Mouse (Mus musculus): ENCODE results near the gene Gja5. TPM values are rescaled to one million over a fixed set of nuclear protein-coding genes. Genes with fewer than 3 reads are reported as not detected.

The Gja5 gene
- polyA plus RNA-seq, 1 experiment from 2014 or later = 2.2 TPM

- H3K27me3 ChIP-seq = no peaks in the 10 kb centered on the region
- H3K27ac ChIP-seq (replicated peaks) = no peak overlapping the region
- no peak overlapping the region for H3K9ac ChIP-seq
- no peaks in the 10 kb centered on the region for H3K36me3 ChIP-seq (replicated peaks)
- no peak overlapping the region for H3K4me2 ChIP-seq
- no peaks in the 10 kb centered on the region for H3K9me3 ChIP-seq (replicated peaks)
- H3K4me3 ChIP-seq (replicated peaks) = no peak overlapping the region
- H3K4me1 ChIP-seq (replicated peaks) = no peaks in the 10 kb centered on the region
- no peak for ATAC-seq (ENCODE audit: insufficient read depth)
- WGBS (ENCODE audit: insufficient replicate concordance) = 46% methylated on average over 1 of the region's 1 CpGs
Measured at GRCm38 (mm10) chr3:97104696-97105430, 200.4 kb downstream of the Gja5 start.

GRCm38 (mm10) chr3:97117511-97117910 is 213.0 kb downstream of the Gja5 start:
- no peak overlapping the region for H3K4me3 ChIP-seq (replicated peaks)
- no peak overlapping the region for H3K4me2 ChIP-seq
- no peaks in the 10 kb centered on the region for H3K27me3 ChIP-seq
- H3K36me3 ChIP-seq (replicated peaks) = no peaks in the 10 kb centered on the region
- no peaks in the 10 kb centered on the region for H3K9me3 ChIP-seq (replicated peaks)
- 64% methylated on average over 6 of the region's 6 CpGs for WGBS (ENCODE audit: insufficient replicate concordance)
- H3K4me1 ChIP-seq (replicated peaks) = no peaks in the 10 kb centered on the region
- no peak overlapping the region for H3K9ac ChIP-seq
- no peak for ATAC-seq (ENCODE audit: insufficient read depth)
- H3K27ac ChIP-seq (replicated peaks) = no peak overlapping the region

GRCm38 (mm10) chr3:97118313-97118712 is 213.8 kb downstream of the Gja5 start:
- Histone ChIP-seq H3K27me3 (no peaks in the 10 kb centered on the region), H3K27ac (replicated peaks) (no peak overlapping the region), H3K9ac (no peak overlapping the region), H3K4me1 (replicated peaks) (no peaks in the 10 kb centered on the region), H3K4me3 (replicated peaks) (no peak overlapping the region), H3K36me3 (replicated peaks) (no peaks in the 10 kb centered on the region), H3K4me2 (no peak overlapping the region), H3K9me3 (replicated peaks) (no peaks in the 10 kb centered on the region)
- 44% methylated on average over 12 of the region's 12 CpGs for WGBS (ENCODE audit: insufficient replicate concordance)
- ATAC-seq (ENCODE audit: insufficient read depth) = no peak

GRCm38 (mm10) chr3:97124193-97124592 is 219.7 kb downstream of the Gja5 start:
- Histone ChIP-seq H3K36me3 (replicated peaks) (no peaks in the 10 kb centered on the region), H3K4me2 (no peak overlapping the region), H3K4me3 (replicated peaks) (no peak overlapping the region), H3K27me3 (no peaks in the 10 kb centered on the region), H3K9ac (no peak overlapping the region), H3K9me3 (replicated peaks) (no peaks in the 10 kb centered on the region), H3K27ac (replicated peaks) (no peak overlapping the region), H3K4me1 (replicated peaks) (no peaks in the 10 kb centered on the region)
- no peak for ATAC-seq (ENCODE audit: insufficient read depth)
- WGBS (ENCODE audit: insufficient replicate concordance) = 14% methylated on average over 7 of the region's 7 CpGs

Other genes starting within 250 kb of the Gja5 start
- 0.33 and 0.53 TPM in 2 replicates for gene Ankrd35, start 234.6 kb upstream of the Gja5 start, polyA plus RNA-seq (2015; fragmentation: Nextera tagmentation; extraction: Ambion mirVana)
- gene Pias3, start 208.3 kb upstream of the Gja5 start, polyA plus RNA-seq (2015; fragmentation: Nextera tagmentation; extraction: Ambion mirVana) = 5.8 and 6.1 TPM in 2 replicates
- gene Nudt17, start 196.1 kb upstream of the Gja5 start, polyA plus RNA-seq (2015; fragmentation: Nextera tagmentation; extraction: Ambion mirVana) = 1.0 and 1.3 TPM in 2 replicates
- gene Polr3c, start 177.1 kb upstream of the Gja5 start, polyA plus RNA-seq (2015; fragmentation: Nextera tagmentation; extraction: Ambion mirVana) = 19.8 and 21.3 TPM in 2 replicates
- gene Rnf115, start 177.0 kb upstream of the Gja5 start, polyA plus RNA-seq (2015; fragmentation: Nextera tagmentation; extraction: Ambion mirVana) = 26.4 and 27.8 TPM in 2 replicates
- 21.6 and 27.2 TPM in 2 replicates for gene Pdzk1, start 75.4 kb upstream of the Gja5 start, polyA plus RNA-seq (2015; fragmentation: Nextera tagmentation; extraction: Ambion mirVana)
- gene Cd160, start 75.3 kb upstream of the Gja5 start, polyA plus RNA-seq (2015; fragmentation: Nextera tagmentation; extraction: Ambion mirVana) = 0.30 and 0.31 TPM in 2 replicates
- gene Gpr89, start 653 bp downstream of the Gja5 start, polyA plus RNA-seq (2015; fragmentation: Nextera tagmentation; extraction: Ambion mirVana) = 22.3 and 23.6 TPM in 2 replicates
- not detected in 2 replicates for gene Gja8, start 21.3 kb downstream of the Gja5 start, polyA plus RNA-seq (2015; fragmentation: Nextera tagmentation; extraction: Ambion mirVana)